Mouse (Mus musculus): ENCODE measurements at regions not wholly inside any gene's neighbourhood (a gene's known extent, or its start where the extent isn't known, plus 50 kb on each side); places are given as distances from the start of the nearest gene placed in this dataset.

GRCm38 (mm10) chr9:22952571-22953442, 270.1 kb upstream of the Bmper start:
- TF ChIP-seq CTCF (IDR thresholded peaks at IDR 0.05; ENCODE audit: low read depth) (no peak), EP300 (IDR thresholded peaks at IDR 0.05; ENCODE audit: low read depth) (no peak)
